Mouse (Mus musculus) MEL-GATA-1-ER (cell line): ENCODE data around the gene Mfsd2b.
A peak's percentile ranks its signal among the peaks of the same experiment; 100 is the strongest.

Source experiments
- DNase-seq: peaks from one replicate; pipeline ENCODE4 v3.0.0-alpha.2; 2012; ENCODE audit warnings: low read depth; ENCODE audit errors: extremely low read depth

Gene Mfsd2b

GRCm38 (mm10) chr12:4816680-4817360 lies 57.3 kb downstream of the Mfsd2b start:
- DNase-seq = peak; percentile 29

GRCm38 (mm10) chr12:4813636-4814035 lies 60.5 kb downstream of the Mfsd2b start:
- DNase-seq = no peak
